Mouse (Mus musculus) liver, embryonic 15.5 days (tissue): ENCODE measurements at regions not wholly inside any gene's neighbourhood (a gene's known extent, or its start where the extent isn't known, plus 50 kb on each side); places are given as distances from the start of the nearest gene placed in this dataset.

Source experiments
- ATAC-seq: fragments of 200-750 bp; cut with Nextera tagmentation; 2 replicates; pipeline ENCODE4 v1.8.0; 2017; ENCODE audit warnings: moderate number of reproducible peaks, mild to moderate bottlenecking, moderate library complexity; ENCODE audit not compliant: insufficient read depth
- H3K27ac ChIP-seq: fragments of 300-500 bp; sonication (generic); replicated peaks from 2 replicates; pipeline ENCODE4 v1.5.1; 2015; ENCODE audit warnings: mild to moderate bottlenecking, inconsistent platforms
- H3K27me3 ChIP-seq: fragments of 300-500 bp; sonication (generic); 2 replicates; pipeline ENCODE4 v1.6.1; 2015; ENCODE audit warnings: mild to moderate bottlenecking, inconsistent platforms
- H3K36me3 ChIP-seq: fragments of 300-500 bp; sonication (generic); replicated peaks from 2 replicates; pipeline ENCODE4 v1.6.1; 2015; ENCODE audit warnings: moderate library complexity, mild to moderate bottlenecking, inconsistent platforms
- H3K4me1 ChIP-seq: fragments of 300-500 bp; sonication (generic); replicated peaks from 2 replicates; pipeline ENCODE4 v1.6.1; 2015; ENCODE audit warnings: inconsistent platforms
- H3K4me2 ChIP-seq: fragments of 300-500 bp; sonication (generic); 2 replicates; pipeline ENCODE4 v1.6.1; 2015; ENCODE audit warnings: moderate library complexity, mild to moderate bottlenecking, inconsistent platforms
- H3K4me3 ChIP-seq: fragments of 300-500 bp; sonication (generic); replicated peaks from 2 replicates; pipeline ENCODE4 v1.5.1; 2015; ENCODE audit warnings: mild to moderate bottlenecking, inconsistent platforms
- H3K9ac ChIP-seq: fragments of 300-500 bp; sonication (generic); 2 replicates; pipeline ENCODE4 v1.6.1; 2015; ENCODE audit warnings: moderate library complexity, mild to moderate bottlenecking, inconsistent platforms
- H3K9me3 ChIP-seq: fragments of 300-500 bp; sonication (generic); replicated peaks from 2 replicates; pipeline ENCODE4 v1.6.1; 2016; ENCODE audit warnings: inconsistent platforms
- WGBS: fragments of 180-500 bp; shearing (Covaris S2); methylation state at CpG from one replicate; pipeline ENCODE4 v1.1.7; 2015; ENCODE audit warnings: mixed read lengths; ENCODE audit not compliant: insufficient replicate concordance; 5-methylcytosine and 5-hydroxymethylcytosine counted together

- H3K4me3 ChIP-seq, result no peak overlapping the region
- H3K27me3 ChIP-seq, result no peaks in the 10 kb centered on the region
- no peaks in the 10 kb centered on the region for H3K9me3 ChIP-seq
- no peak for ATAC-seq
- WGBS, result 21% methylated on average over 2 of the region's 2 CpGs
- no peaks in the 10 kb centered on the region for H3K4me1 ChIP-seq
- H3K27ac ChIP-seq, result no peak overlapping the region
- H3K36me3 ChIP-seq, result no peaks in the 10 kb centered on the region
- no peak overlapping the region for H3K9ac ChIP-seq
- no peak overlapping the region for H3K4me2 ChIP-seq
Measured at GRCm38 (mm10) chr9:85521342-85521741, 194.2 kb upstream of the Tent5a start.

GRCm38 (mm10) chr9:85520941-85521340 is 193.8 kb upstream of the Tent5a start:
- H3K27me3 ChIP-seq, result no peaks in the 10 kb centered on the region
- H3K27ac ChIP-seq, result no peak overlapping the region
- no peak overlapping the region for H3K4me2 ChIP-seq
- ATAC-seq, result no peak
- no peaks in the 10 kb centered on the region for H3K9me3 ChIP-seq
- no peak overlapping the region for H3K9ac ChIP-seq
- no peak overlapping the region for H3K4me3 ChIP-seq
- no peaks in the 10 kb centered on the region for H3K4me1 ChIP-seq
- no peaks in the 10 kb centered on the region for H3K36me3 ChIP-seq
- WGBS, result 38% methylated on average over 6 of the region's 6 CpGs

GRCm38 (mm10) chr9:85499006-85499405 is 171.9 kb upstream of the Tent5a start:
- Histone ChIP-seq H3K9me3 (no peaks in the 10 kb centered on the region), H3K4me2 (no peak overlapping the region), H3K4me3 (no peak overlapping the region), H3K9ac (no peak overlapping the region), H3K4me1 (no peaks in the 10 kb centered on the region), H3K27me3 (no peaks in the 10 kb centered on the region), H3K36me3 (no peaks in the 10 kb centered on the region), H3K27ac (no peak overlapping the region)
- ATAC-seq, result no peak
- 54% methylated on average over 4 of the region's 4 CpGs for WGBS

GRCm38 (mm10) chr9:85497348-85497747 is 170.2 kb upstream of the Tent5a start:
- Histone ChIP-seq H3K4me3 (no peak overlapping the region), H3K36me3 (no peaks in the 10 kb centered on the region), H3K27me3 (no peaks in the 10 kb centered on the region), H3K9me3 (no peaks in the 10 kb centered on the region), H3K27ac (no peak overlapping the region), H3K9ac (no peak overlapping the region), H3K4me1 (no peaks in the 10 kb centered on the region), H3K4me2 (no peak overlapping the region)
- no peak for ATAC-seq
- WGBS, result 79% methylated on average over 1 of the region's 1 CpGs

GRCm38 (mm10) chr9:85496506-85497239 is 169.5 kb upstream of the Tent5a start:
- Histone ChIP-seq H3K4me3 (no peak overlapping the region), H3K4me1 (no peaks in the 10 kb centered on the region), H3K27me3 (no peaks in the 10 kb centered on the region), H3K4me2 (no peak overlapping the region), H3K9me3 (no peaks in the 10 kb centered on the region), H3K27ac (peak overlapping the region; percentile 38; the same call in 1 of the 2 replicates), H3K36me3 (no peaks in the 10 kb centered on the region), H3K9ac (no peak overlapping the region)
- ATAC-seq, result peak; percentile 49
- WGBS, result 45% methylated on average over 8 of the region's 8 CpGs

- WGBS, result 57% methylated on average over 4 of the region's 4 CpGs
- H3K9me3 ChIP-seq, result no peaks in the 10 kb centered on the region
- no peak for ATAC-seq
- H3K4me1 ChIP-seq, result no peaks in the 10 kb centered on the region
- H3K9ac ChIP-seq, result no peak overlapping the region
- H3K36me3 ChIP-seq, result no peaks in the 10 kb centered on the region
- H3K4me3 ChIP-seq, result no peak overlapping the region
- H3K27ac ChIP-seq, result no peak overlapping the region
- no peak overlapping the region for H3K4me2 ChIP-seq
- no peaks in the 10 kb centered on the region for H3K27me3 ChIP-seq
Measured at GRCm38 (mm10) chr9:85495056-85495455, 167.9 kb upstream of the Tent5a start.

GRCm38 (mm10) chr9:85493760-85494159 is 166.6 kb upstream of the Tent5a start:
- H3K36me3 ChIP-seq, result no peaks in the 10 kb centered on the region
- no peaks in the 10 kb centered on the region for H3K9me3 ChIP-seq
- no peaks in the 10 kb centered on the region for H3K4me1 ChIP-seq
- H3K9ac ChIP-seq, result no peak overlapping the region
- 61% methylated on average over 4 of the region's 4 CpGs for WGBS
- no peak overlapping the region for H3K4me2 ChIP-seq
- no peak overlapping the region for H3K27ac ChIP-seq
- H3K4me3 ChIP-seq, result no peak overlapping the region
- H3K27me3 ChIP-seq, result no peaks in the 10 kb centered on the region
- no peak for ATAC-seq

GRCm38 (mm10) chr9:85490367-85490766 is 163.2 kb upstream of the Tent5a start:
- Histone ChIP-seq H3K4me1 (no peaks in the 10 kb centered on the region), H3K27ac (no peak overlapping the region), H3K4me3 (no peak overlapping the region), H3K9ac (no peak overlapping the region), H3K4me2 (no peak overlapping the region), H3K27me3 (no peaks in the 10 kb centered on the region), H3K36me3 (no peaks in the 10 kb centered on the region), H3K9me3 (no peaks in the 10 kb centered on the region)
- no peak for ATAC-seq
- WGBS, result 57% methylated on average over 3 of the region's 3 CpGs

- Histone ChIP-seq H3K27me3 (no peaks in the 10 kb centered on the region), H3K4me3 (no peak overlapping the region), H3K9ac (no peak overlapping the region), H3K4me2 (no peak overlapping the region), H3K36me3 (no peaks in the 10 kb centered on the region), H3K27ac (no peak overlapping the region), H3K9me3 (no peaks in the 10 kb centered on the region), H3K4me1 (no peaks in the 10 kb centered on the region)
- 39% methylated on average over 2 of the region's 2 CpGs for WGBS
- ATAC-seq, result no peak
Measured at GRCm38 (mm10) chr9:85487915-85488314, 160.8 kb upstream of the Tent5a start.

- no peak for ATAC-seq
- Histone ChIP-seq H3K27me3 (no peaks in the 10 kb centered on the region), H3K27ac (no peak overlapping the region), H3K36me3 (no peaks in the 10 kb centered on the region), H3K4me2 (no peak overlapping the region), H3K9me3 (no peaks in the 10 kb centered on the region), H3K9ac (no peak overlapping the region), H3K4me1 (no peaks in the 10 kb centered on the region), H3K4me3 (no peak overlapping the region)
- 45% methylated on average over 3 of the region's 3 CpGs for WGBS
Measured at GRCm38 (mm10) chr9:85487052-85487668, 160.0 kb upstream of the Tent5a start.

- no peaks in the 10 kb centered on the region for H3K9me3 ChIP-seq
- no peaks in the 10 kb centered on the region for H3K27me3 ChIP-seq
- no peak overlapping the region for H3K9ac ChIP-seq
- no peaks in the 10 kb centered on the region for H3K4me1 ChIP-seq
- whole genome bisulfite sequencing, result 59% methylated on average over 1 of the region's 1 CpGs
- no peak overlapping the region for H3K4me3 ChIP-seq
- H3K27ac ChIP-seq, result no peak overlapping the region
- H3K36me3 ChIP-seq, result no peaks in the 10 kb centered on the region
- H3K4me2 ChIP-seq, result no peak overlapping the region
- ATAC-seq, result no peak
Measured at GRCm38 (mm10) chr9:85485749-85486148, 158.6 kb upstream of the Tent5a start.

- Histone ChIP-seq H3K9ac (no peak overlapping the region), H3K4me3 (no peak overlapping the region), H3K4me2 (no peak overlapping the region), H3K36me3 (no peaks in the 10 kb centered on the region), H3K4me1 (no peaks in the 10 kb centered on the region), H3K27me3 (no peaks in the 10 kb centered on the region), H3K27ac (no peak overlapping the region), H3K9me3 (no peaks in the 10 kb centered on the region)
- ATAC-seq, result no peak
- WGBS, result 68% methylated on average over 4 of the region's 4 CpGs
Measured at GRCm38 (mm10) chr9:85483248-85483647, 156.1 kb upstream of the Tent5a start.
